Mouse (Mus musculus) megakaryocyte, embryonic 14.5 days (primary cell): ENCODE data around the gene Prr18. TPM values are rescaled to one million over a fixed set of nuclear protein-coding genes. Genes with fewer than 3 reads are reported as not detected.

Source experiments
- H3K27me3 ChIP-seq: replicated peaks from 2 replicates; pipeline ENCODE3; 2012; ENCODE audit warnings: inconsistent platforms
- H3K36me3 ChIP-seq: replicated peaks from 2 replicates; pipeline ENCODE3; 2012; ENCODE audit warnings: low read length, inconsistent platforms, mixed read lengths
- H3K4me1 ChIP-seq: 2 replicates; pipeline ENCODE4 v1.6.1; 2012; ENCODE audit warnings: inconsistent platforms
- H3K4me3 ChIP-seq: replicated peaks from 2 replicates; pipeline ENCODE3; 2012; ENCODE audit warnings: moderate library complexity, mild to moderate bottlenecking, inconsistent platforms
- H3K9me3 ChIP-seq: 2 replicates; pipeline ENCODE4 v1.6.1; 2012; ENCODE audit warnings: inconsistent platforms
- FLI1 ChIP-seq: IDR thresholded peaks from 2 replicates; pipeline ENCODE4 v1.6.1; 2012; ENCODE audit warnings: low read length, inconsistent platforms, mixed read lengths
- GATA1 ChIP-seq: IDR thresholded peaks from 3 replicates; pipeline ENCODE4 v1.6.1; 2012; ENCODE audit warnings: mixed read lengths, low read length, inconsistent platforms, borderline replicate concordance
- polyA plus RNA-seq: library from polyadenylated mRNA; stranded (reverse); fragments of >175 nt; gene quantifications from 2 replicates; pipeline ENCODE4 v1.2.3, GENCODE M21; 2012; ENCODE audit warnings: low replicate concordance; ENCODE audit not compliant: insufficient read depth

The Prr18 gene
- polyA plus RNA-seq, 1 experiment: 0.48 TPM

- no peaks in the 10 kb centered on the region for H3K9me3 ChIP-seq
- peaks cover 41% of the 10 kb centered on the region for H3K27me3 ChIP-seq
- H3K4me3 ChIP-seq: no peak overlapping the region
- TF ChIP-seq GATA1: no peak
- TF ChIP-seq FLI1: no peak
- peaks cover 42% of the 10 kb centered on the region for H3K4me1 ChIP-seq
- H3K36me3 ChIP-seq: no peaks in the 10 kb centered on the region
Measured at GRCm38 (mm10) chr17:8367514-8368480, 30.5 kb downstream of the Prr18 start.

DNA sequence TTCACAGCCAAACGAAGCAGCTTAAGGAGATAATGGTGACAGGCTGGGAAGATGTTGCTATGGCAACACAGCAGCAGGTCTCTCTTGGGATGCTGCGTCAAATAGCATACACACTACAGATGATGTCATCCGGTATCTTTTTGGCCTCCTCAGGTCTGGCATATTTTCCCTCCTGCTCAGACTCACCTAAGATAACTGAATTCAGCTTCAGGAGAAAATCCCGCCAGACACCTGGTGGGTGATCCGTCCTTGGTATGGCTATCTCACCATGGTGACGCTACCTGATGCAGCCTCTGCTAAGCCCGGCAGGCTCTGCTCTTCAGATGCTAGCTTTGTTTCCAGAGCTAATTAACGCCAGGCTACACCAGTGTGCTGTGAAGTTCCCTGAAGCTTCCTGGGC lies 31.3 kb downstream of the Prr18 start:
- Histone ChIP-seq H3K27me3 (peaks cover 35% of the 10 kb centered on the region), H3K4me1 (peaks cover 48% of the 10 kb centered on the region), H3K9me3 (no peaks in the 10 kb centered on the region), H3K4me3 (no peak overlapping the region), H3K36me3 (no peaks in the 10 kb centered on the region)
- TF ChIP-seq FLI1: no peak
- no peak for TF ChIP-seq GATA1

- Histone ChIP-seq H3K27me3 (peaks cover 30% of the 10 kb centered on the region), H3K9me3 (no peaks in the 10 kb centered on the region), H3K4me3 (no peak overlapping the region), H3K36me3 (no peaks in the 10 kb centered on the region), H3K4me1 (peaks cover 48% of the 10 kb centered on the region)
- TF ChIP-seq GATA1: no peak
- no peak for TF ChIP-seq FLI1
Measured at GRCm38 (mm10) chr17:8369171-8369570, 31.9 kb downstream of the Prr18 start.

GRCm38 (mm10) chr17:8370634-8371229 lies 33.5 kb downstream of the Prr18 start:
- peak overlapping the region; percentile 20 for H3K4me3 ChIP-seq
- H3K27me3 ChIP-seq: peaks cover 19% of the 10 kb centered on the region
- peaks cover 42% of the 10 kb centered on the region for H3K4me1 ChIP-seq
- no peaks in the 10 kb centered on the region for H3K36me3 ChIP-seq
- no peaks in the 10 kb centered on the region for H3K9me3 ChIP-seq
- TF ChIP-seq GATA1: no peak
- no peak for TF ChIP-seq FLI1

- Histone ChIP-seq H3K36me3 (no peaks in the 10 kb centered on the region), H3K9me3 (no peaks in the 10 kb centered on the region), H3K27me3 (peaks cover 10% of the 10 kb centered on the region), H3K4me1 (peaks cover 36% of the 10 kb centered on the region), H3K4me3 (peak overlapping the region; percentile 91)
- no peak for TF ChIP-seq FLI1
- no peak for TF ChIP-seq GATA1
Measured at GRCm38 (mm10) chr17:8371834-8372233, 34.6 kb downstream of the Prr18 start.

DNA sequence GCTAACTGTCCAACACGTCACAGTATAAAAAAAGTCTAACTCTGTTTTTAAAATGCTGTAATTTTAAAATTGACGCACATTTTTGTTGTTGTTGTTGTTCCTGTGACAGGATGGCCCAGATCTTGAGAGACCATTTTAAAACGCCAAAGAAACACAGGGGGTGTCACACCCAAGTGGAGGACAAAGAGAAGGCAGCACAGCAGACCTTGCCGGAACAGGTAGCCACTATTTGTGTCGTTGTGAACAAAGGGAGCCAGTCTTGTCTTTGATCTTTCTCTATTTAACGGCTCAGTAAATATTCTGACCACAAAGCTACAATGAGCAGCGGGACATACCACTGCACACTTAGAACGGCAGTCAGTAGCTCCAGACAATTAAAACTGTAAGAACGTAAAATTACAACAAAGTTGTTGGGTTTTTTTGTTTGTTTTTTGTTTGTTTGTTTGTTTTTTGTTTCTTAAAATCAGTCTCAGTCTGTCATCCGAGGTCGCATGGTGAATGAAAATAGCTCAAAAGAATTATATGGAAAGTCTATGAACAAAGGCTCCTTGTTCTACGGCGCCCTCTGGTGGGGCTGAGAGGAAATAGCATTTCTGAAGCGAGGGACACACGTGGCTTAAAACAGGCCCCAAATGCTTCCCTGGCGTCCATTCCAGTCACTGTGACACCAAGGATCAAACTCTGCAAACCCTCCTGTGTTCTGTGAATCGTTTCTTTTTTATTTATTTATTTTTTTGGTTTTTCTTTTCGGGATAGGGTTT lies 35.2 kb downstream of the Prr18 start:
- Histone ChIP-seq H3K27me3 (peaks cover 6% of the 10 kb centered on the region), H3K4me1 (peaks cover 40% of the 10 kb centered on the region), H3K4me3 (peak overlapping the region; percentile 91), H3K9me3 (no peaks in the 10 kb centered on the region), H3K36me3 (no peaks in the 10 kb centered on the region)
- TF ChIP-seq FLI1: no peak
- TF ChIP-seq GATA1: no peak

DNA sequence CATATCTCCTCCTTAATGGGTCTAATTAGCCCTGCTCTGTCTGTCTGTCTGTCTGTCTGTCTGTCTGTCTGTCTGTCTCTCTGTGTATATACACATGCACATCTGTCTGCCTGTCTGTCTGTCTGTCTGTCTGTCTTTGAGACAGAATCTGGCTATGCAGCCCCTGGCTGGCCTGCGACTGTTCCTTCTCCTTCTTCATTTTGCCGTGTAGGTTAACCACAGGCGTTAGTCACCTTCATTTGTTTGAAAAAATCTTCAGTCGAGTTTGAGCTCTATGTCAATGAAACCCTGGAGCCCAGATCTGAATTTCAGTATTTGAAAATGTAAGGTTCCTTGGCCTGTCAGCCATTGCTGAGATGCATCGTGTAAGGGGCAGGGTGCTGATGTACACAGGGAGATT lies 40.0 kb downstream of the Prr18 start:
- Histone ChIP-seq H3K36me3 (no peaks in the 10 kb centered on the region), H3K9me3 (peaks cover 7% of the 10 kb centered on the region), H3K4me1 (peaks cover 24% of the 10 kb centered on the region), H3K27me3 (peaks cover 3% of the 10 kb centered on the region), H3K4me3 (no peak overlapping the region)
- TF ChIP-seq FLI1 (no peak), GATA1 (no peak)

- TF ChIP-seq FLI1 (no peak), GATA1 (no peak)
- Histone ChIP-seq H3K4me1 (peaks cover 18% of the 10 kb centered on the region), H3K4me3 (no peak overlapping the region), H3K36me3 (no peaks in the 10 kb centered on the region), H3K27me3 (peaks cover 37% of the 10 kb centered on the region), H3K9me3 (peaks cover 8% of the 10 kb centered on the region)
Measured at GRCm38 (mm10) chr17:8385441-8385840, 48.2 kb downstream of the Prr18 start.

- Histone ChIP-seq H3K4me1 (peaks cover 18% of the 10 kb centered on the region), H3K27me3 (peaks cover 54% of the 10 kb centered on the region), H3K4me3 (no peak overlapping the region), H3K9me3 (no peaks in the 10 kb centered on the region), H3K36me3 (no peaks in the 10 kb centered on the region)
- TF ChIP-seq GATA1 (no peak), FLI1 (no peak)
Measured at GRCm38 (mm10) chr17:8388463-8388862, 51.2 kb downstream of the Prr18 start.
